Comparison of ENCODE assay signal across 8 mouse cellular contexts in genomic region chr10:9575605-9576004, GRCm38 (mm10).
DNase-seq lines count a peak whose midpoint lies in the region; ATAC-seq and TF ChIP-seq lines count a peak whose summit lies in the region.

No protein-coding gene starts in this region.

- H3K27me3 ChIP-seq in Patski = peaks cover 9% of the 10 kb centered on the region

- WGBS in lung, adult 2 months = 38% methylated on average over 4 of the region's 4 CpGs

- no peak for TF ChIP-seq POLR2A in lung, adult 2 months (IDR thresholded peaks at IDR 0.05; ENCODE audit: borderline replicate concordance, extremely low read depth, low read depth, low read length)

- CTCF ChIA-PET in Patski (lab: Charles Lee) = interaction anchor here (1.4 kb wide), 1 partner anchor 102 kb away, joined by 5 read pairs; no protein-coding TSS in a partner anchor

- peak; percentile 80 for TF ChIP-seq CTCF in Patski (IDR thresholded peaks at IDR 0.05)
- peak; percentile 76 for TF ChIP-seq CTCF in lung, adult 2 months (IDR thresholded peaks at IDR 0.05; ENCODE audit: insufficient read depth, low read length)

- in situ Hi-C loops in Patski (cut with MboI; ENCODE audit: low pct_unique_long_range_greater_than_20kb) = loop anchor here (5.0 kb wide), 1 partner anchor 97 kb away; no protein-coding TSS in a partner anchor

- POLR2A ChIA-PET in Patski (lab: Charles Lee) = no interaction called here

- peaks cover 2% of the 10 kb centered on the region; the same call in 1 of the 2 replicates for H3K4me1 ChIP-seq in lung, adult 2 months (ENCODE audit: control insufficient read depth, insufficient read depth, low read length)

- no peak overlapping the region for H3K4me3 ChIP-seq in lung, adult 2 months (replicated peaks; ENCODE audit: extremely low read depth, low read depth, low read length)

- peak; percentile 39 for ATAC-seq in Patski

- DNase-seq in CD4-positive, CD25-positive, alpha-beta regulatory T cell, adult 2 months (ENCODE audit: low read depth, low spot score) = peak; percentile 74
- DNase-seq in Patski (ENCODE audit: low read depth, low spot score) = no peak
- peak; percentile 34 for DNase-seq in cerebellum, adult 9-10 months
- DNase-seq in gastrocnemius, postnatal 10 days = peak; percentile 71
- peak; percentile 17 to 66 for DNase-seq in kidney, adult 8-10 months
- peak; percentile 61 for DNase-seq in lung, adult 2 months
- peak; percentile 16 for DNase-seq in right cerebral cortex, postnatal 25 days
- DNase-seq in yolk sac, embryonic 10.5 days (ENCODE audit: low spot score) = peak; percentile 33
